Mouse (Mus musculus) lung, postnatal 0 days (tissue): Measurements from ENCODE around the gene Pllp.

Experiments used
- CTCF ChIP-seq: IDR thresholded peaks from 2 replicates; pipeline ENCODE4 v1.5.1; 2016; ENCODE audit warnings: antibody characterized with exemption, mild to moderate bottlenecking
- EP300 ChIP-seq: IDR thresholded peaks from 2 replicates; pipeline ENCODE4 v1.6.1; 2016; ENCODE audit warnings: antibody characterized with exemption, mild to moderate bottlenecking, control low read depth

DNA sequence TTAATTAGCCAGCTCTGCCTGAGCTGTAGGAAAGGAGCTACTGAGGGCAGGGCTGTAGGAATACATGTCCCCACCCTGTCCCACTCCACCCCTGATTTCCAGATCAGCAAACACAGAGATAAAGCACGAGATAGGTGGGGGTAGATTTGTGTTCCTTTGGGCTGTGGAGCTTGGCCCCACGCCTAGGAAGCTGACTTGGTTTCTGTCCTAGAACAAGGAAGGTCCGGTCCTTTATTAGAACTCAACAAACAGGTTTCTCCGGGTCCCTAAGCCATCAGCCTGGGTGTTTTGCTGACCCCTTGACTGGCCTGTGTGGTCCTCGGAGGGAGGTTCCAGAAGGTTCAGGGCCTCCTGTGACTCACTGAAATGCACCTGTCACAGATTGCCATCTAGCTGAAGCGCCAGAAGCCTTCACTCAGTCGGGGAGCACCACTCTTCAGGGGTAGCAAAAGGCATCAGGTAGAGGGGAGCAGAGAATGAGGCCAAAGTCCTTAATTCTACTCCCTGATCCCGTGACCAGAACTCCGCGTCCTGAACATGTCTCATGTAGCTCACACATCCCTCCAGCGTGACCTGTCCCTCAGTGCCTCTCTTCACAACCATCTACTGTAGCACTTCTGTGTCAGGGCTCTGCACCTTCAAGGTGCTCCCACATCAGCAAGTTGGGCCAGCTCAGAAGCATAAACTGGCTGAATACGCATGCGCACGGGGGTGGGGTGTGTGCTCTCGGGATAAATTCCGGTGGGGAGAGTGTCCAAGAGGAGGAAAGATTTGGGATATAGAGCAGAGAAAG, 13.2 kb downstream of the Pllp start:
- TF ChIP-seq CTCF (no peak), EP300 (peak; percentile 68)
